Mouse (Mus musculus): ENCODE measurements at regions not wholly inside any gene's neighbourhood (a gene's known extent, or its start where the extent isn't known, plus 50 kb on each side); places are given as distances from the start of the nearest gene placed in this dataset.
A peak's percentile ranks its signal among the peaks of the same experiment; 100 is the strongest.

DNA sequence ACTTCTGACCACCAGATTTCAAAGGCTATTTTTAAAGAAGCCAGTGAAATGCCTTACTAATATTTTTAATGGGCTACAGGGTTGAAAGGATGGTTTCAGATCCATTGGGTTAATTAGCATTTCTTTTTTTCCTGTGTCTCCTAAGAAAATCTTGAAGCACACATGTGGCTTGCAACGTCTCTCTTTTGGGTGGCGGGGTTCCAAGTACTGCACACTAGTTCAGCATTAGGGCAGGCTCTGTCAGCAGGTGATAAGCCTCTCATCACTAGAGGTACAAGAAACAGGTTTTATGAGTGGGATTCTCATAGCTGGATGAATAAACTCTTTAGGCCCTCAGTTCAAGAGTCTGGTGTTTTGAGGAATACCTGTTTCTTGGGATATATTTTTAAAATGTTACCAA, 103.2 kb upstream of the Jun start:
- no peak for DNase-seq

DNA sequence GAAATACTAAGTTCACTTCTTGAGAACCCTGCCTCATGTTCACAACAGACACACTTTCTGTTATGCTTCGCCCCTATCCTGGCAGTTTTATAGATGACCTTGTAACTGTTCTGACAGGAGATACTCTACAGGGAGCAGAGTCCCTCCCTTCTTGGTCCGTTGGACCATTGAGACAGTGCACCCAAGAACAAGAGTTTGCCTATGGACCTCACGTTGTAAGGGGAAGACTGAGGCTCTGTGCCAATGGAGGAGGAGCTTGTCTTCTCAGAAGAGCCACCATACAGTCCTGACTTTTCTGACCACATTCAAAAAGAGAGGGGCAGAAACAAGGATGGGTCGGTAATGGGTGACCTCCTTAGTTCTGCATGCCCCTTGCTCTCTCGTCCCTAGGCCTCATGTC, 103.8 kb upstream of the Jun start:
- DNase-seq: no peak

DNA sequence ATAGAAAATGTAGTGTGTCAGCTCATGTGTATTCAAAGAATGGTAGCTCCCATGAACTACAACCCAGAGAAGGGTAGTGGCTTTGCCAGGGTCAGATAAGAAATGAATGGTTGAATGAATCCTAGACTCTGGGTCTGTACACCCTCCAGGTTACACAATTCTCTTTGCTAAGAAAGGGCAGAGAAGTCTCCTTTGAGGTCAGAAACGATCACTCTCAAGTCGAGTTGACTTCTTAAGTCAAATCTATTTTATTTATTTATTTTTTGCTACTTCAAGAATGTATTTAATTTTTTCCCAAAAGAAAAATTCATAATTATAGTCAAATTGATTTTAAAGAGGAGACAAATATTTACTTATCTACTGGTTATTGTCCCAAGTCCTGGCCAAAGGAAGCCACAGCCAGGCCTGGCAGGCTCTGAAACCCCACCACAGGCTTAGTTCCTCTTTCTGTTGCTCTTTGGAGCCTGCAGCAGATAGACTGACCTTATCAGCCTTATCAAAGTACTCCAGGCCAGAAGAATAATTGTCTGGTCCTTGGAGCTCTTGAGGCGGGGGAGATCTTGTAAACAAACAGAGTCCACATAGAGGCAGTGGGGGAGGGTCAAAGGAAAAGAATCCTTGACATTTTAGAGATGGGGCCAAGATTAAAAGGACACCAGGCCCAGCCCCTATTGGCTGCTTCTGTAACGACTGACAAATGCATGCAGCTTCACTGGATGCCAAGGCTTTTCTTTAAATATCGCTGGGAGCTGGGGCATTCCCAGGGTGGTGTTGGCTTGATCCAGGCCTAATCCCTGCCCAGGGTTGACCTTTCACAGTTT, 104.6 kb upstream of the Jun start:
- DNase-seq: no peak

DNA sequence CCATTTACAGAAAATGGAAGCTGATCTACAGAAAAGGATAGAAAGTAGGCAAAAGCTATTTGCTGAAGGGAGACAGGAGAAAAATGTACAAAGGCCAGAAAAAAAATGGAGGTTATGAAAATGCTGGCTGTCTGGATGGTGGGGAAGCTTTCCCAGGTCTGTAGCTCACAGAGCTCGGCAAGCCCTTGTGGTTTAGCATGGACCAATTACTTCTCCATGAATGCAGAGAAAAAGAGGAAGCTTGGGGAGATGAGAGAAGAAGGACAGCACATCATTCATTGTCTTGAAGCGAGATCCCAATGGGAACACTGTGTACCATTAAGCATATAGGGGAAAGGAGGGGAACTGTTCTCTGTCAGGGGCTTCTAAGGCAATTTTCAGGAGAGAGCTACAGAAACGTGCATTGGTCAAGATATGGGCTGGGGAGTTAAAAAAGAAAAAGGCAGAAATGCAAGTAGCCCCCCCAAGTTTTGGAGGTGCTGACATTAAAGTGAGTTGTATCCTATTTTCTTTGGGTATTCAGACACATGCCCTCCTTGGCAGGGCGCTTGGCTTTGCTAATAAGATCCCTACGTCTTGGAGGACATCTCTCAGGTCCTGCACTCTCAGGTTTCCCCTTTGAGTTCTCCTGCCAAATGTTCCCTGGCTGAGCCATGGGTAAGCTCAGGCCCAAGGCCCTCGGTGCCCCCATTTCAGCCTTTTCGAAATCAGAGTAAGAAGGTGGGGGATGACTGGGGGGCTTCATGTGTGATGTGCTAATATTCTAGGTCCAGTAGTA, 105.8 kb upstream of the Jun start:
- DNase-seq: no peak

DNA sequence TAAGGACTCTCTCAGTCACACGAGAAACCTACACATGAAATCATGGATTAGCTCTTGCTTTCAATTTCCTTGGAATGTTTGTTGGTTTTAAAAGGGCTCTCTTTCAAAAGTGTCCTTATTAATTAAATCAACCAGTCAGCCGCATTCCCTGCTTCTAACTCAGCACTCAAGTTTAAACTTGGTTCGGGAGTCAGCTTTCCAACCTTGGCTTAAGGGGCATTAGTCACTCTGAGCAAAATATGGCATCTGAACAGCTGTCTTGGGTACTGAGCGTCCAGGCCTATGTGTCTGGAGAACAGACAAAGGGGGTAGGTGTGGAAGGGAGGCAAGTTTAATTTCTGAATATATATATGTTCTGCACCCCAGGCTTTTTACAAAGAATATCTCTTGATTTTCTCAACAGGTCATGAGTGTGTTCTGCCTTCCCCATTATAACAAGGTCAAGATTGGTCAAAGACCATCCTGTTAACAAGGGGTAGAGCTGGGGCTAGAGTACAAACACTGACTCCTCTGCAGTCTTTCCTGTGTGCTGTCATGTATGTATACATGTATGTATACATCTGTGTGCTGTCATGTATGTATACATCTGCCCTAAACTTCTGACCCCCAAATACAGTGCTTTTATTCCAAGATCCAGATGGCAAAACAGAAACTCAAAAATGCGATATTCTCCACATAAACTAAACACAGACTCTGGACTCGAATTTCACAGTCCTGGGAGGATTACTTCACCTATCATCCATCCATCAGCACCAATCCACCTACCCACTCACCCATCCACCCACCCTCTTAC, 106.8 kb upstream of the Jun start:
- DNase-seq: no peak

GRCm38 (mm10) chr4:95159821-95160220, 107.8 kb upstream of the Jun start:
- no peak for DNase-seq

GRCm38 (mm10) chr4:95160465-95160864, 108.4 kb upstream of the Jun start:
- DNase-seq: no peak

DNA sequence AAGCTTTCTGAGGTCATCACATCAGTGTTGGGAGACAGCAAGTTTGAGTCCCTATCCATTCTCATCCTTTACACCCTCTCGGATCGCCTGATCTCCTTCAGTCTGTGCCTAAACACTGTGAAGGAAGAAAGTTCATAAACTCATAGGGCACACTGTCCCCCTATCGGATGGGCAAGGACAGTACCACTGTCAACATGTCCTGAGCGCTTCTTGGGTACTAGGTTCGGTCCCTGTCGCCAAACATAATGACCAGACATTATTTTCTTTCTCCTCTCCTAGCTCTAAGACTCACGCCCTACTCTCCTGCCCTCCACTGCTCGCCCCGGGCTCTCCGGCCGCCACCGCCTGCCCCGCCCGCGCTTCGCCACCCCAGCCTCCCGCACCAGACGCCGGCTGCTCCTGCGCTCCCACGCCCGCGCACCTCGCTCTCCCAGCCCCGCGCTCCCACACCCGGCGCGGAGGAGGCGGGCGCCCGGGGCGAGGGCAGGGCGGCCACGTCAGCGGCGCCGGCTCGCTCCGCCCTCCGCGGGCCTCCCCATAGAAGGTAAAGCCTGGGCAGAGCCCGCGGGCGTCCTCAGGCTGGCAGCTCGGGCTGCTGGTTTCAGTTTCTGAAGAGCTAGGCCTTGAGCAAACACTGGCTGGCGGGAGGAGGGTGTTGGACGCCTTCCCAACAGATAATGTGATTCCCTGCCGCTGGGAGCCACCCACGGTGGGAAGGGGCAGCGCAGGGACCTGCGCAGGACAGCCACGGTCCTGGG, 109.1 kb upstream of the Jun start:
- peak; percentile 86 to 92 for DNase-seq

DNA sequence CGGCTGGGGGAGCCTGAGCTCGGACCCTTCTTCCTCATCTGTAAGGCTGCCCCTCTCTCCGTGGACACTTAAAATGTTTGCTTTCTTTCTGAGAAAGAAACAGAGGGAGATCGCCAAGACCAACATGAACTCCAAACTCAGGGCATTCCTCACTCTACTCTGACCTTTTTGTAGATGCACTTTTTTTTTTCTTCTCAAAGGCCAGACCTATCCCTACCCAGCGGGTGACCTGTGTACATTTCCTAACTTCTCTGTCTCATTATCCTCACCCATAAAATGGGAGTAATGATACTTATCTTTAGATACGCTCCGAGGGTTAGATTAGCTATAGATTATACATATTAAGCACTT, 109.6 kb upstream of the Jun start:
- no peak for DNase-seq

DNA sequence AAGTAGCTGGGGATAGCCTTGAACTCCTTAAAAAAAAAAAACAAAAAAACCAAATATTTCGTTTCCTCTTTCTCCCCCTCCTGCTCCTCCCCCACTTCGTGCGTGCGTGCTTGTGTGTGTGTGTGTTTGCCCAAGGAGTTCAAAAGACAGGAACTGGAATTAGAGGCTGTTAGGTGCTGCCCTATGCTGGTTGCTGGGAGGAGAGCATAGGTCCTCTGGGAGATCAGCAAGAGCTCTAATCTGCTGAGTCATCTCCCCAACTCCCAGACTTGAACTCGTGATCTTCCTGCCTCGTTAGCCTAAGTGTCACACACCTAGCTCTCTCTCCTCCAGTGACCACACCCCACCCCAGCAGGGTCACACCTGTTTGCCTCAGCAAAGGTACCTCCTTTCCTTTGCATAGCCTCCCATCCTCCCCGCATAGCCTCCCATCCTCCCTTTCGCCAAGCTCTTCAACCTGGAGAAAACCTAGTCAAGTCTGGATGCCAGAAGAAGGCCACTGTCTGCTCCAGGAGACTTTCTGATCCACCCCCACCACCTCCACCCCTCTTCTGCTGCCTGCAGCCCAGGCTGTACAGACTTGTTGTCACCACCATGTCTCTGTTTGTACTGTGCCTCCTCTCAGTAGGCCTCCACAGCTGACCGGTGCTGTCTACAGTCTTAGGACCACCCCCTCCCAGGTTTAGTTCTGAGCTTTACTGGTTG, 110.5 kb upstream of the Jun start:
- DNase-seq: peak in 1 of 2 experiments; percentile 14

GRCm38 (mm10) chr4:95163403-95163802, 111.4 kb upstream of the Jun start:
- no peak for DNase-seq

- DNase-seq: no peak
Measured at GRCm38 (mm10) chr4:95166503-95166902, 114.5 kb upstream of the Jun start.

DNA sequence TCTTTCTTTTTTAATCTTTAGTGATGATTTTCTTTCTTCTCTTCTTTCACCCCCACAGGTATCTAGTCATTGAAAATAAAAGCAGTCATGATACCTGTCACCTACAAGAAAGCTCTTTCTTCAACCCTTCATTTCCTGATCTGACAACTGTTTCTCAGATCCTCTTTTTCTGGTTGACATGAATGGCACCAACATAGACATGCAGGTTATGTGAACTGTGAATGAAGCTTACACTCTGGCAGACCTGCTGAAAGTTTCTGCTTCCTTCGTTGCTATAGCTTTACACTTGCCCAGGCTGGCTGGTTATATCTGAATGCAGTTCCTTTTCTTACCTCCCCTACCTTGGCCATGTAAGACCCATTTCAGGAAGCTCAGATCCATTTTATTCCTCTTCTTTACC, 115.2 kb upstream of the Jun start:
- DNase-seq: no peak

DNA sequence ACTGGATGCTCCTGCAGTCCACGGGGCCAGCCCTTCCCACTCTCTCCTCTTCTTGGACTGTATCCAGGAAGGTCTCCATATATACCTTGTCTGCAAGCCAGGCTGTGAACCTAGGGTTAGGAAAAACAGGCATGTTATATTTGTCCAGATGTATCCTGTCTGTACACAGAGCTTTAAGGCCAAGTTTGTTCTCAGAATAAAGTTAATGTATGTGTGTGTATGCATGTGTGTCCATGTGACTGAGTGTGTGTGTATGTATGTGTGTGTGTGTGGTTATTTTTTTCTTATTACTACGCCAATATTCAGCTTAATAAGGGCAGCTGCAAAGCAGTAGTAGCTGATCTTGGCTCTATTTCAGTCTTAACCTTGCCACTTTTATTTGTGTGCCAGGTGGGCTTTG, 117.7 kb upstream of the Jun start:
- no peak for DNase-seq

GRCm38 (mm10) chr4:95177753-95178152, 125.7 kb upstream of the Jun start:
- DNase-seq: no peak

DNA sequence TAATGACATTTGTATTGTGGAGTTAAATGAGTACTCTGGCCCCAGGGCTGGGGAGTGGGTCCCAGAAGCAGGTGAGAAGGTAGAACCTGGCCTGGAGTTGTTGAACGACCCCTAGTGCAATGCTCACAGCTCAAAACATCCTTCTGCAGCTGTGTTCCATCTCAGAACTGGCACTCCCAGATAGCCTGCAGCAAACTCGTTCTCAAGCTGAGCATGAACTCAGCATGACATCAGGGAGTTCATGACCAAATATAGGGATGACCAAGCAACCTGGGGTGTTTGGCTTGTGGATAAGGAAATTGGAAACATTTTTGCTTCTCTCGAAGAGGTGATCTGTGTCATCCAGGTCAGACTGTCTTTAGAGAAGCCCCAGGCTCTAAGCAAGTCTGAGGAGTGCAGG, 126.4 kb upstream of the Jun start:
- DNase-seq: no peak

DNA sequence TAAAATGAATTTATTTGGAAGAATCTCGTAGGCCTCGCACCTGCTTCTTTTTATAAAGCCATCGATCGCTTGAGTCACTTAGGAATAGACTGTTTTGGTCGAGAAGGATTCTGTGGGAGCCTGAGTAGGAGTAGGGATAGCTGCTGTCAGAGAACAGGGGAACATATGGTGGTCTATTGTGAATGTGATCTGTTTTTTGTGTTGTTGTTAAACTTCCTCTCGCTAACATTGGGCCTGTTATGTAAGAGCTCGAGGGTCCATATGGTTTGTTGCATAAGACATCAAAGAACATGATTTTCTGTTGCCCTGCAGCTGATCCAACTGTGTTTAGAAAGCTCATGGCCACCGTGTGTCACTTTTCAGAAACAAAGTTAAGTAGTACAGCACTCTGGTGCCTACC, 126.9 kb upstream of the Jun start:
- DNase-seq: no peak

GRCm38 (mm10) chr4:95180446-95180845, 128.4 kb upstream of the Jun start:
- no peak for DNase-seq

DNA sequence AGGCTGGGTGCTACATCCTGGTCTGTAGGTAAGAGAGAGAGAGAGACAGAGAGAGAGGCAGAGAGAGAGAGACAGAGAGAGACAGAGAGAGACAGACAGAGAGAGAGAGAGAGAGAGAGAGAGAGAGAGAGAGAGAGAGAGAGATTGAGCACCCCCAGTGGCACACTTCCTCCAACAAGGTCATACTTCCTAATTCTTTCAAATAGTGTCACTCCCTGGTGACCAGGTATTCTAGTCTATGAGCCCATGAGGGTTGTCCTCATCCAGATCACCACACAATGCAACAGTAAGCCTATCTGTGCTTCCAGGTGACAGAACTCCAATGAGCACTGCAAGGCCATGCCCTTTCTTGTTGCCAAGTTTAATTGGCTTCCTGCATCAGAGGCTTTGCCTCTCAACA, 129.0 kb upstream of the Jun start:
- no peak for DNase-seq

GRCm38 (mm10) chr4:95184180-95184579, 132.2 kb upstream of the Jun start:
- no peak for DNase-seq

DNA sequence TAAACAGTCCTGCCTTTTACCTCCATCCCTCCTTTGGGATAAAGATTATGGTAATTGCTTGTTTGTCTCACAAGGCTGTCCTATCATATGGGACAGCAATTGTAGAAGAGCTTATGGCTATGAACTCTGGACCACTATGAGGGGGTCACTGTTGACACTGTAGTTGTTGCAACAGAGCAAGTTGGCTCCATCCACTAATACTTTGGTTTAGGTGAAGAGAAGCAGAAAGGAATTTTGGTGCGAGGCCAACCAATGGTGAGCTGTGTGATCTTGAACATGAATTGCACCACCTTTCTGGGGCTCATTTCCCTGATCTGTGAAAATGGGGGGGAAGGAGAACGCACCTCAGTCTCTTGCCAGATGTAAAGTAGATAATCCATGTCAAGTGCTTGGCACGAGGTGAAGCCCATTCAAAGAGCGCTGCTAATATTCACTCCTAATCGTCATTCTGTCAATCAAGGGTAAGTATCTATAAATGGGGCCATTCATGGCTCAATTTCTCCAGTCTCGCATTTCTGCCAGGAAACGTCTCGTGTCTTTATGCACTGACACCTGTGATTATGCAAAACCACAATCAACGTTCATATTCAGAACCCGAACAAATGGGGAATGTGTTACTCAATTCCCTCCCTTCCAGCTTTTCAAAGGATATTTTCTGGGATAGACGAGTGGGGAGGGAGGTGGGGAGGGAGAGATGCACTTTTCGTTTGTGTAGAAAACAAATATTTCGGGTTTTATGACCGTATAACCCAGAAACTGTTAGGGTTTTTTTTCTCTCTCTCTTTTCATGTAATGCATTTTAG, 133.3 kb upstream of the Jun start:
- no peak for DNase-seq

GRCm38 (mm10) chr4:95185916-95186200, 133.8 kb upstream of the Jun start:
- no peak for DNase-seq

All from thymus, postnatal 36 days (tissue).